Mouse (Mus musculus): ENCODE data around the gene Rph3a. TPM values are rescaled to one million over a fixed set of nuclear protein-coding genes. Genes with fewer than 3 reads are reported as not detected.

Rph3a gene
- total and polyA plus RNA-seq, 2 experiments: not detected

- WGBS: 72% methylated on average over 9 of the region's 9 CpGs
- TF ChIP-seq POLR2A (IDR thresholded peaks at IDR 0.05; ENCODE audit: extremely low read depth, insufficient read depth, low read length): no peak
- no peak for TF ChIP-seq CTCF (IDR thresholded peaks at IDR 0.05; ENCODE audit: low read depth, low read length)
- H3K9ac ChIP-seq (ENCODE audit: low read depth, low read length): no peak overlapping the region
- no peaks in the 10 kb centered on the region for H3K79me2 ChIP-seq (ENCODE audit: control insufficient read depth, insufficient read depth, low read length)
- H3K4me1 ChIP-seq (ENCODE audit: control insufficient read depth, insufficient read depth, low read length): no peaks in the 10 kb centered on the region
- H3K36me3 ChIP-seq (ENCODE audit: control insufficient read depth, insufficient read depth, low read length): no peaks in the 10 kb centered on the region
- no peak overlapping the region for H3K4me3 ChIP-seq (ENCODE audit: insufficient read depth, low read depth, low read length)
- no peak overlapping the region for H3K27ac ChIP-seq (replicated peaks; ENCODE audit: insufficient read depth, low read depth, low read length)
- DNase-seq (ENCODE audit: extremely low read depth, low read depth, low spot score): no peak
- no peaks in the 10 kb centered on the region for H3K27me3 ChIP-seq (ENCODE audit: control insufficient read depth, insufficient read depth, low read length)
Observed at GRCm38 (mm10) chr5:121019505-121019904, 9.6 kb upstream of the Rph3a start.

GRCm38 (mm10) chr5:121017699-121018098, 7.8 kb upstream of the Rph3a start:
- 74% methylated on average over 5 of the region's 5 CpGs for WGBS
- Histone ChIP-seq H3K36me3 (ENCODE audit: control insufficient read depth, insufficient read depth, low read length) (no peaks in the 10 kb centered on the region), H3K4me1 (ENCODE audit: control insufficient read depth, insufficient read depth, low read length) (no peaks in the 10 kb centered on the region), H3K27ac (replicated peaks; ENCODE audit: insufficient read depth, low read depth, low read length) (no peak overlapping the region), H3K4me3 (ENCODE audit: insufficient read depth, low read depth, low read length) (no peak overlapping the region), H3K27me3 (ENCODE audit: control insufficient read depth, insufficient read depth, low read length) (no peaks in the 10 kb centered on the region), H3K9ac (ENCODE audit: low read depth, low read length) (no peak overlapping the region), H3K79me2 (ENCODE audit: control insufficient read depth, insufficient read depth, low read length) (no peaks in the 10 kb centered on the region)
- TF ChIP-seq CTCF (IDR thresholded peaks at IDR 0.05; ENCODE audit: low read depth, low read length) (no peak), POLR2A (IDR thresholded peaks at IDR 0.05; ENCODE audit: extremely low read depth, insufficient read depth, low read length) (no peak)
- no peak for DNase-seq (ENCODE audit: extremely low read depth, low read depth, low spot score)

DNA sequence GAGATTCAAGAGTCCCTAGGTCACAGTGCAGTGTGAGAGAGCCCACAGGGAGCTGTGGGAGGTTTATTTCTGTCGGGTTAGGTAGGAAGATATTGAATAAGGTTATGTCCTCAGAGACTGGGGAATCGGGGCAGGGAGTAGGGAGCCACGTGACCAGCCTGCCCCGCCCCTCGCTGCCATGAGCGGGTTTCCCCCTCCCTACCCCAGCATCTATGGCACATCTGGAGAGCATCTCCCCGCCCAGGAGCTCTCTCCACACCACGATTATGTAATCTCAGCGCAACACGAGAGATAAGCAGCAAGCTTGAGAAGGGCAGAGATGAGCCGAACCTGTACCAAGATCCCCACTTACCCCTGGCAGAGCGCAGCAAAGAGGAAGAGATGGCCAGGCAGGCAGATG, 6.5 kb upstream of the Rph3a start:
- no peak overlapping the region for H3K4me3 ChIP-seq (ENCODE audit: insufficient read depth, low read depth, low read length)
- 27% methylated on average over 12 of the region's 12 CpGs for WGBS
- DNase-seq (ENCODE audit: extremely low read depth, low read depth, low spot score): no peak
- no peaks in the 10 kb centered on the region for H3K79me2 ChIP-seq (ENCODE audit: control insufficient read depth, insufficient read depth, low read length)
- H3K9ac ChIP-seq (ENCODE audit: low read depth, low read length): no peak overlapping the region
- no peaks in the 10 kb centered on the region for H3K4me1 ChIP-seq (ENCODE audit: control insufficient read depth, insufficient read depth, low read length)
- TF ChIP-seq POLR2A (IDR thresholded peaks at IDR 0.05; ENCODE audit: extremely low read depth, insufficient read depth, low read length) (no peak), CTCF (IDR thresholded peaks at IDR 0.05; ENCODE audit: low read depth, low read length) (no peak)
- H3K27ac ChIP-seq (replicated peaks; ENCODE audit: insufficient read depth, low read depth, low read length): no peak overlapping the region
- no peaks in the 10 kb centered on the region for H3K27me3 ChIP-seq (ENCODE audit: control insufficient read depth, insufficient read depth, low read length)
- no peaks in the 10 kb centered on the region for H3K36me3 ChIP-seq (ENCODE audit: control insufficient read depth, insufficient read depth, low read length)

- H3K27ac ChIP-seq (replicated peaks; ENCODE audit: insufficient read depth, low read depth, low read length): no peak overlapping the region
- no peak overlapping the region for H3K4me3 ChIP-seq (ENCODE audit: insufficient read depth, low read depth, low read length)
- no peak for DNase-seq (ENCODE audit: extremely low read depth, low read depth, low spot score)
- H3K9ac ChIP-seq (ENCODE audit: low read depth, low read length): no peak overlapping the region
- no peaks in the 10 kb centered on the region for H3K4me1 ChIP-seq (ENCODE audit: control insufficient read depth, insufficient read depth, low read length)
- no peaks in the 10 kb centered on the region; the same call in 1 of the 2 replicates for H3K27me3 ChIP-seq (ENCODE audit: control insufficient read depth, insufficient read depth, low read length)
- no peaks in the 10 kb centered on the region for H3K36me3 ChIP-seq (ENCODE audit: control insufficient read depth, insufficient read depth, low read length)
- WGBS: 84% methylated on average over 2 of the region's 2 CpGs
- no peak for TF ChIP-seq POLR2A (IDR thresholded peaks at IDR 0.05; ENCODE audit: extremely low read depth, insufficient read depth, low read length)
- no peak for TF ChIP-seq CTCF (IDR thresholded peaks at IDR 0.05; ENCODE audit: low read depth, low read length)
- H3K79me2 ChIP-seq (ENCODE audit: control insufficient read depth, insufficient read depth, low read length): no peaks in the 10 kb centered on the region
Observed at GRCm38 (mm10) chr5:121014496-121014895, 4.6 kb upstream of the Rph3a start.

DNA sequence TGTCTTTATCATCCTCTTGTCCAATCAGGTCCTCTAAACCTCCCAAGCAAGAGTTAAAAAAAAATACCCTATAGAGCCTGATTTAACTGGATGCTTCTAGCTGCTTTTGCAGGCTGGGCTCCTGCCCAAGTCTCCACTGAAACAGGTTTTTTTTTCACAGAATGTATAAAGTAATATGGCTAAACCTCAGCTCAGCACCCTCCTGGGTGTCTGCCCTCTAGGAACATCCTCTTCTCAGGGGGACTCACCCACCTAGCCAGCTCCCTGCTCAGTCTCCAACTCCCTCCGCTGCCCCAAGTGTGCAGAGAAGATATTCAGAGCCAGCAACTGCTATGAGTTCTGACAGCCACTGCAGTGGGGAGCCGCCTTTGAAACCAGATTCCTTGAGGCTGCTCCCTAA, 2.1 kb upstream of the Rph3a start:
- 42% methylated on average over 2 of the region's 2 CpGs for WGBS
- no peak overlapping the region for H3K27ac ChIP-seq (replicated peaks; ENCODE audit: insufficient read depth, low read depth, low read length)
- H3K79me2 ChIP-seq (ENCODE audit: control insufficient read depth, insufficient read depth, low read length): no peaks in the 10 kb centered on the region
- no peak overlapping the region for H3K9ac ChIP-seq (ENCODE audit: low read depth, low read length)
- DNase-seq (ENCODE audit: extremely low read depth, low read depth, low spot score): no peak
- H3K4me3 ChIP-seq (ENCODE audit: insufficient read depth, low read depth, low read length): no peak overlapping the region
- peaks cover 3% of the 10 kb centered on the region; the same call in 1 of the 2 replicates for H3K27me3 ChIP-seq (ENCODE audit: control insufficient read depth, insufficient read depth, low read length)
- H3K4me1 ChIP-seq (ENCODE audit: control insufficient read depth, insufficient read depth, low read length): no peaks in the 10 kb centered on the region
- no peaks in the 10 kb centered on the region for H3K36me3 ChIP-seq (ENCODE audit: control insufficient read depth, insufficient read depth, low read length)
- TF ChIP-seq POLR2A (IDR thresholded peaks at IDR 0.05; ENCODE audit: extremely low read depth, insufficient read depth, low read length): no peak
- TF ChIP-seq CTCF (IDR thresholded peaks at IDR 0.05; ENCODE audit: low read depth, low read length): no peak

DNA sequence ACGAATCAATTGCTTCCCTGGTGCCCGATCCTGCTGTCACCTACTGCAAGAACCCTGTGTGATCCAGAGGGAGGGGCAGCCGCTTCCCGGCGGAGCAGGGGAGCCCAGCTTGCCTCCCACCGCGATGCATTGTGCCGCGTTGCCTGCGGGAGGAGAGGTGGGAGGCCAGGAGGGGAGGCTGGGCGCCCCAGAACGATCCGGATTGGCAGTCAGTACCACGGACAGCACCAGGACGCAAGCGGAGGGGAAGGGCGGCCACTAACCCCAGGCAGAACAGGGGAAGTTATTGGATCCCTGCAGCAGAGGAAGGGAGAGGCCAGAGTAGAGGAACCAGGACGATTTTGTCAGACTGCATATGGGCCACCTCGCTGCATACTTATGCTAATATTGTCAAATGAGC, 486 bp downstream of the Rph3a start:
- TF ChIP-seq POLR2A (IDR thresholded peaks at IDR 0.05; ENCODE audit: extremely low read depth, insufficient read depth, low read length) (no peak), CTCF (IDR thresholded peaks at IDR 0.05; ENCODE audit: low read depth, low read length) (no peak)
- Histone ChIP-seq H3K79me2 (ENCODE audit: control insufficient read depth, insufficient read depth, low read length) (no peaks in the 10 kb centered on the region), H3K9ac (ENCODE audit: low read depth, low read length) (no peak overlapping the region), H3K27me3 (ENCODE audit: control insufficient read depth, insufficient read depth, low read length) (peaks cover 3% of the 10 kb centered on the region; the same call in 1 of the 2 replicates), H3K4me3 (ENCODE audit: insufficient read depth, low read depth, low read length) (no peak overlapping the region), H3K27ac (replicated peaks; ENCODE audit: insufficient read depth, low read depth, low read length) (no peak overlapping the region), H3K4me1 (ENCODE audit: control insufficient read depth, insufficient read depth, low read length) (no peaks in the 10 kb centered on the region), H3K36me3 (ENCODE audit: control insufficient read depth, insufficient read depth, low read length) (no peaks in the 10 kb centered on the region)
- DNase-seq (ENCODE audit: extremely low read depth, low read depth, low spot score): no peak
- WGBS: 2% methylated on average over 19 of the region's 19 CpGs

Data from liver, adult 2 months (tissue).